Mouse (Mus musculus): ENCODE measurements around the gene Gtf2a1l. TPM values are rescaled to one million over a fixed set of nuclear protein-coding genes. Genes with fewer than 3 reads are reported as not detected.

The Gtf2a1l gene
- not detected for polyA plus RNA-seq (2012; fragmentation: generic; extraction: Trizol)

DNA sequence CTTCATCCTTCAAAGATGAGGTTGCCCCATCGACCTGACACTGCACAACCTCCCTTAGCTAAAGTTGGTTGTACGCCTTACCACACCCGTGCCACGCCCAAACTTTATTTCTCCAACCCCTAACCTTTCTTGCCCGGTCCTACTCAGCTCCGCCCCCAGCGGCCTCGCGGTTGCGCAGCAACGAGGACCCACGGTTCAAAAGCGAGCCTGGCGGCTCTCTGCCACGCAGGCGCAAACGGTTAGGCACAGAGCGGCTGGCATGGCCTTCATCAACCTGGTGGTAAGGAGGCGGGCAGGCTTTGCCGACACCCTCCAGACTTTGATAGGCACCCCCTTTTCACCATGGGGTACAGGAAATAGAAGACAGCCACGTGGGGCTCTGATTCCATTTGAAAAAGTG lies at the start of gene Gtf2a1l:
Gene Gtf2a1l (plus strand): TSS at position 209 of the 400 bp plus-strand sequence.
- Histone ChIP-seq H3K4me3 (no peak within 1 kb of the TSS), H3K36me3 (ENCODE audit: control insufficient read depth, insufficient read depth) (no peaks in the 10 kb centered on the region), H3K79me2 (ENCODE audit: control insufficient read depth, insufficient read depth) (no peaks in the 10 kb centered on the region), H3K4me2 (ENCODE audit: low read depth) (no peak within 1 kb of the TSS), H3ac (ENCODE audit: control insufficient read depth, insufficient read length) (no peak within 1 kb of the TSS), H3K27me3 (ENCODE audit: control insufficient read depth, insufficient read depth, insufficient read length) (no peaks in the 10 kb centered on the region)
- TF ChIP-seq REST (IDR thresholded peaks at IDR 0.05; ENCODE audit: insufficient read depth, insufficient read length) (no peak), MYOG (IDR thresholded peaks at IDR 0.05; ENCODE audit: control insufficient read depth in 1 of 3, insufficient read depth in 1 of 3, insufficient read length in 2 of 3, low read depth in 2 of 3) (no peak), TCF12 (IDR thresholded peaks at IDR 0.05; ENCODE audit: insufficient read depth, poor library complexity, severe bottlenecking) (no peak), CEBPB (IDR thresholded peaks at IDR 0.05; ENCODE audit: insufficient read depth, poor library complexity, severe bottlenecking) (no peak), POLR2AphosphoS2 (IDR thresholded peaks at IDR 0.05; ENCODE audit: insufficient read length, low read depth) (no peak), MYOD1 (IDR thresholded peaks at IDR 0.05; ENCODE audit: control insufficient read depth in 1 of 3, insufficient read length in 2 of 3, low read depth in 2 of 3) (no peak), E2F4 (IDR thresholded peaks at IDR 0.05; ENCODE audit: insufficient read depth) (no peak), TCF3 (IDR thresholded peaks at IDR 0.05; ENCODE audit: insufficient read length, low read depth) (no peak), MAX (IDR thresholded peaks at IDR 0.05; ENCODE audit: low read depth) (no peak), USF1 (IDR thresholded peaks at IDR 0.05; ENCODE audit: low read depth) (no peak), POLR2A (IDR thresholded peaks at IDR 0.05; ENCODE audit: insufficient read length, low read depth) (no peak), SRF (IDR thresholded peaks at IDR 0.05; ENCODE audit: control insufficient read depth, insufficient read length, low read depth) (no peak)

- H3K36me3 ChIP-seq (ENCODE audit: control insufficient read depth, insufficient read depth) = no peaks in the 10 kb centered on the region
- H3K4me2 ChIP-seq (ENCODE audit: low read depth) = no peak overlapping the region
- H3K27me3 ChIP-seq (ENCODE audit: control insufficient read depth, insufficient read depth, insufficient read length) = no peaks in the 10 kb centered on the region
- no peak for TF ChIP-seq MYOD1 (IDR thresholded peaks at IDR 0.05; ENCODE audit: control insufficient read depth in 1 of 3, insufficient read length in 2 of 3, low read depth in 2 of 3)
- no peak for TF ChIP-seq E2F4 (IDR thresholded peaks at IDR 0.05; ENCODE audit: insufficient read depth)
- no peak for TF ChIP-seq USF1 (IDR thresholded peaks at IDR 0.05; ENCODE audit: low read depth)
- TF ChIP-seq TCF12 (IDR thresholded peaks at IDR 0.05; ENCODE audit: insufficient read depth, poor library complexity, severe bottlenecking) = no peak
- H3K79me2 ChIP-seq (ENCODE audit: control insufficient read depth, insufficient read depth) = peaks cover 14% of the 10 kb centered on the region
- no peak overlapping the region for H3ac ChIP-seq (ENCODE audit: control insufficient read depth, insufficient read length)
- H3K4me3 ChIP-seq = no peak overlapping the region
These were observed 47.5 kb upstream of the Gtf2a1l start for GRCm38 (mm10) chr17:88620935-88621334.

- TF ChIP-seq TCF12 (IDR thresholded peaks at IDR 0.05; ENCODE audit: insufficient read depth, poor library complexity, severe bottlenecking) (no peak), E2F4 (IDR thresholded peaks at IDR 0.05; ENCODE audit: insufficient read depth) (no peak)
- H3K4me3 ChIP-seq = no peak overlapping the region
- no peak overlapping the region for H3K4me2 ChIP-seq (ENCODE audit: low read depth)
- H3K27me3 ChIP-seq (ENCODE audit: control insufficient read depth, insufficient read depth, insufficient read length) = no peaks in the 10 kb centered on the region
- H3K79me2 ChIP-seq (ENCODE audit: control insufficient read depth, insufficient read depth) = peaks cover 18% of the 10 kb centered on the region
- no peak overlapping the region for H3ac ChIP-seq (ENCODE audit: control insufficient read depth, insufficient read length)
- H3K36me3 ChIP-seq (ENCODE audit: control insufficient read depth, insufficient read depth) = no peaks in the 10 kb centered on the region
These were observed 47.1 kb upstream of the Gtf2a1l start for GRCm38 (mm10) chr17:88621374-88621773.

GRCm38 (mm10) chr17:88622711-88623110 lies 45.7 kb upstream of the Gtf2a1l start:
- H3K4me3 ChIP-seq = no peak overlapping the region
- H3K4me2 ChIP-seq (ENCODE audit: low read depth) = no peak overlapping the region
- H3K27me3 ChIP-seq (ENCODE audit: control insufficient read depth, insufficient read depth, insufficient read length) = no peaks in the 10 kb centered on the region
- H3K79me2 ChIP-seq (ENCODE audit: control insufficient read depth, insufficient read depth) = peaks cover 30% of the 10 kb centered on the region
- H3K36me3 ChIP-seq (ENCODE audit: control insufficient read depth, insufficient read depth) = no peaks in the 10 kb centered on the region
- H3ac ChIP-seq (ENCODE audit: control insufficient read depth, insufficient read length) = no peak overlapping the region
- TF ChIP-seq REST (IDR thresholded peaks at IDR 0.05; ENCODE audit: insufficient read depth, insufficient read length) (no peak), CEBPB (IDR thresholded peaks at IDR 0.05; ENCODE audit: insufficient read depth, poor library complexity, severe bottlenecking) (no peak), POLR2AphosphoS2 (IDR thresholded peaks at IDR 0.05; ENCODE audit: insufficient read length, low read depth) (no peak), MAX (IDR thresholded peaks at IDR 0.05; ENCODE audit: low read depth) (no peak), TCF12 (IDR thresholded peaks at IDR 0.05; ENCODE audit: insufficient read depth, poor library complexity, severe bottlenecking) (no peak), POLR2A (IDR thresholded peaks at IDR 0.05; ENCODE audit: insufficient read length, low read depth) (no peak), MYOD1 (IDR thresholded peaks at IDR 0.05; ENCODE audit: control insufficient read depth in 1 of 3, insufficient read length in 2 of 3, low read depth in 2 of 3) (no peak), E2F4 (IDR thresholded peaks at IDR 0.05; ENCODE audit: insufficient read depth) (no peak), TCF3 (IDR thresholded peaks at IDR 0.05; ENCODE audit: insufficient read length, low read depth) (no peak)

- H3K79me2 ChIP-seq (ENCODE audit: control insufficient read depth, insufficient read depth) = peaks cover 43% of the 10 kb centered on the region
- H3K4me2 ChIP-seq (ENCODE audit: low read depth) = no peak overlapping the region
- no peak for TF ChIP-seq POLR2AphosphoS2 (IDR thresholded peaks at IDR 0.05; ENCODE audit: insufficient read length, low read depth)
- TF ChIP-seq TCF12 (IDR thresholded peaks at IDR 0.05; ENCODE audit: insufficient read depth, poor library complexity, severe bottlenecking) = no peak
- no peak for TF ChIP-seq USF1 (IDR thresholded peaks at IDR 0.05; ENCODE audit: low read depth)
- no peak for TF ChIP-seq TCF3 (IDR thresholded peaks at IDR 0.05; ENCODE audit: insufficient read length, low read depth)
- TF ChIP-seq MYOD1 (IDR thresholded peaks at IDR 0.05; ENCODE audit: control insufficient read depth in 1 of 3, insufficient read length in 2 of 3, low read depth in 2 of 3) = no peak
- no peak for TF ChIP-seq MAX (IDR thresholded peaks at IDR 0.05; ENCODE audit: low read depth)
- no peak for TF ChIP-seq MYOG (IDR thresholded peaks at IDR 0.05; ENCODE audit: control insufficient read depth in 1 of 3, insufficient read depth in 1 of 3, insufficient read length in 2 of 3, low read depth in 2 of 3)
- TF ChIP-seq CEBPB (IDR thresholded peaks at IDR 0.05; ENCODE audit: insufficient read depth, poor library complexity, severe bottlenecking) = no peak
- TF ChIP-seq POLR2A (IDR thresholded peaks at IDR 0.05; ENCODE audit: insufficient read length, low read depth) = no peak
- TF ChIP-seq E2F4 (IDR thresholded peaks at IDR 0.05; ENCODE audit: insufficient read depth) = no peak
- no peak for TF ChIP-seq SRF (IDR thresholded peaks at IDR 0.05; ENCODE audit: control insufficient read depth, insufficient read length, low read depth)
- TF ChIP-seq REST (IDR thresholded peaks at IDR 0.05; ENCODE audit: insufficient read depth, insufficient read length) = no peak
- no peak overlapping the region for H3ac ChIP-seq (ENCODE audit: control insufficient read depth, insufficient read length)
- H3K4me3 ChIP-seq = no peak overlapping the region
- H3K36me3 ChIP-seq (ENCODE audit: control insufficient read depth, insufficient read depth) = no peaks in the 10 kb centered on the region
- H3K27me3 ChIP-seq (ENCODE audit: control insufficient read depth, insufficient read depth, insufficient read length) = no peaks in the 10 kb centered on the region
These were observed 44.1 kb upstream of the Gtf2a1l start for GRCm38 (mm10) chr17:88624386-88624785.
